Mouse (Mus musculus): ENCODE results near the gene Itk. TPM values are rescaled to one million over a fixed set of nuclear protein-coding genes. Genes with fewer than 3 reads are reported as not detected.

Itk gene
- polyA plus RNA-seq, 1 experiment from 2014 or later: not detected

DNA sequence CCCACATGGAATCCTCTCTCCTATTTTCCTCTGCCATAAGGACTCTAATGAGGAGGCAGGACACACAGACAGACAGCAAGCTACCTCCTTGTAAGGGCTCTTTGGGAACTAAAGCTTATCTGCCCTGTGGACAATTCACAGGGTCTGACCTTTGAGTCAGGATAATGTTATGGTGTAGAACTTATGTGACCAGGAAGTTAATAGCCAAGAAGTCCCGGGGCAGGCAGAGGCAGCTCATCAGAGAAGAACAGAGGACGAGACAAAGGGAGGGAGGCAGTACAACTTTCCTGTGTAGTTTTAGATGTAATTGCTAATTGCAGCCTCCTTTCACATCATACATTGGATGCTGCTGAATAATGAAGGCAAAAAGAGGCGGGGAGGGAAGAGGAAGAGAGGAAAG lies 1.3 kb upstream of the Itk start:
- Histone ChIP-seq H3K4me2 (no peak overlapping the region), H3K9ac (replicated peaks) (no peak overlapping the region), H3K27ac (replicated peaks) (no peak overlapping the region), H3K9me3 (replicated peaks) (no peaks in the 10 kb centered on the region), H3K36me3 (no peaks in the 10 kb centered on the region), H3K4me3 (replicated peaks) (no peak overlapping the region), H3K27me3 (replicated peaks) (no peaks in the 10 kb centered on the region), H3K4me1 (no peaks in the 10 kb centered on the region)
- no peak for ATAC-seq (ENCODE audit: low FRiP score)
- WGBS: 36% methylated on average over 3 of the region's 3 CpGs

DNA sequence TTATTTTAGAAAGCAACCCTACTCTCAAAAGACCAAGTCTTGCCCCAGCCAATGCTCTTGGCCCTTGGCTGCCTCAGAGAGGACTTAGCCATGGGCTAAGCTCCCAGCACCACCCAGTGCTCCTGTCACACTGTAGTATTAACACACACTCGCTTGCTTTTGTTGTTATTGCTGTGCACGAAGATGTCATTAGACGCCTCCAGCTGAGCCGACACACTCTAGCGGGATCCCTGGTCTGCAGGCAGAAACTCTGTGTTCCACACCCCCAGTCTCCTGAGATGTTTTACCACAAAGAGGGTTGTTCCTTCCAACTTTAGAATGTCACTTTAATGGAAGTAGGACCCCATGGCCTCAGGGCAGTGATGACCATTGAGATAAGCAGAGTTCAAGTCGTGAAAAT lies 877 bp downstream of the Itk start:
- WGBS: 71% methylated on average over 6 of the region's 6 CpGs
- Histone ChIP-seq H3K27ac (replicated peaks) (no peak overlapping the region), H3K9me3 (replicated peaks) (no peaks in the 10 kb centered on the region), H3K36me3 (no peaks in the 10 kb centered on the region), H3K27me3 (replicated peaks) (no peaks in the 10 kb centered on the region), H3K4me2 (no peak overlapping the region), H3K4me1 (no peaks in the 10 kb centered on the region), H3K9ac (replicated peaks) (no peak overlapping the region), H3K4me3 (replicated peaks) (no peak overlapping the region)
- ATAC-seq (ENCODE audit: low FRiP score): no peak

- Histone ChIP-seq H3K9me3 (replicated peaks) (no peaks in the 10 kb centered on the region), H3K9ac (replicated peaks) (no peak overlapping the region), H3K27ac (replicated peaks) (no peak overlapping the region), H3K4me2 (no peak overlapping the region), H3K27me3 (replicated peaks) (no peaks in the 10 kb centered on the region), H3K36me3 (no peaks in the 10 kb centered on the region), H3K4me3 (replicated peaks) (no peak overlapping the region), H3K4me1 (no peaks in the 10 kb centered on the region)
- ATAC-seq (ENCODE audit: low FRiP score): no peak
- 91% methylated on average over 8 of the region's 8 CpGs for WGBS
Observed at GRCm38 (mm10) chr11:46387061-46387460, 2.3 kb downstream of the Itk start.

DNA sequence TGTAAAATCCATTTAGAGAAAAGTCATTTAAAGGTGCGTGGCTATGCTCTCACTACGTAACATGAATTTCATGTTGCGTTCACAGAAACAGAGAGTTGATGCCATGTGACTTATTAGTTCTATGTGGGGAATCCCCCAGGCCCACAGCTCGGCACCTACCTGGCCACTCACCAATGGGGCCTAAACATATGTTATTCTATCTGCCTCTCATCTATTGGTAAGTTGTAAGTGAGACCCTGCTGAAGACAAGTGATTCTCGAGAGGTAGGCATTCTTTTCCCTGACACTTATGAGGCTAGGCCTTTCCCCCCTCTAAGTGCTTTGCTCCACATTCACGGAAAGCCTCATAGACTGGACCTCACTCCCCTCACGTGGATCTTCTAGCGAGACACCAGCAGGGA lies 2.8 kb downstream of the Itk start:
- ATAC-seq (ENCODE audit: low FRiP score): no peak
- Histone ChIP-seq H3K9me3 (replicated peaks) (no peaks in the 10 kb centered on the region), H3K4me1 (no peaks in the 10 kb centered on the region), H3K27ac (replicated peaks) (no peak overlapping the region), H3K4me2 (no peak overlapping the region), H3K9ac (replicated peaks) (no peak overlapping the region), H3K27me3 (replicated peaks) (no peaks in the 10 kb centered on the region), H3K4me3 (replicated peaks) (no peak overlapping the region), H3K36me3 (no peaks in the 10 kb centered on the region)
- 88% methylated on average over 8 of the region's 8 CpGs for WGBS

GRCm38 (mm10) chr11:46384925-46385324 lies 4.4 kb downstream of the Itk start:
- WGBS: 58% methylated on average over 2 of the region's 2 CpGs
- H3K27ac ChIP-seq (replicated peaks): no peak overlapping the region
- no peak overlapping the region for H3K4me2 ChIP-seq
- H3K9ac ChIP-seq (replicated peaks): no peak overlapping the region
- H3K4me3 ChIP-seq (replicated peaks): no peak overlapping the region
- no peaks in the 10 kb centered on the region for H3K36me3 ChIP-seq
- no peak for ATAC-seq (ENCODE audit: low FRiP score)
- H3K27me3 ChIP-seq (replicated peaks): no peaks in the 10 kb centered on the region
- no peaks in the 10 kb centered on the region for H3K4me1 ChIP-seq
- H3K9me3 ChIP-seq (replicated peaks): no peaks in the 10 kb centered on the region

DNA sequence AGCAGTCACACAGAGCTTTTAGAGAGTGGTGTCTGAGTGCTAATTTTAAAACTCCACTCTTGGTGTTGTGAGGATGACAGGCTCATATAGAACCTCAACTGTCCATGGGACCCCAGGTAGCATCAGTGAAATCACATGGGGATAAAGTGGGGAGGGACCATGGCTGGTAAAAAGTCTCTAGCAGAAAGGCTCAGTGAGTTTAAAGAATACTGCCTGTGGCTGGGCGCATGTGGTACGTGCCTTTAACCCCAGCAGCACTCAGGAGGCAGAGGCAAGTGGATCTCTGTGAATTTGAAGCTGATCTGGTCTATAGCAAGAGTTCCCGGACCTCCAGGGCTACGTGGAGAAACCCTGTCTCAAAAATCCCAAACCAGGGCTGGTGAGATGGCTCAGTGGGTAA lies 6.8 kb downstream of the Itk start:
- H3K9ac ChIP-seq (replicated peaks): no peak overlapping the region
- no peak overlapping the region for H3K4me3 ChIP-seq (replicated peaks)
- H3K4me1 ChIP-seq: no peaks in the 10 kb centered on the region
- no peaks in the 10 kb centered on the region for H3K27me3 ChIP-seq (replicated peaks)
- H3K27ac ChIP-seq (replicated peaks): no peak overlapping the region
- no peak for ATAC-seq (ENCODE audit: low FRiP score)
- no peaks in the 10 kb centered on the region for H3K36me3 ChIP-seq
- WGBS: 89% methylated on average over 4 of the region's 4 CpGs
- no peak overlapping the region for H3K4me2 ChIP-seq
- H3K9me3 ChIP-seq (replicated peaks): no peaks in the 10 kb centered on the region

DNA sequence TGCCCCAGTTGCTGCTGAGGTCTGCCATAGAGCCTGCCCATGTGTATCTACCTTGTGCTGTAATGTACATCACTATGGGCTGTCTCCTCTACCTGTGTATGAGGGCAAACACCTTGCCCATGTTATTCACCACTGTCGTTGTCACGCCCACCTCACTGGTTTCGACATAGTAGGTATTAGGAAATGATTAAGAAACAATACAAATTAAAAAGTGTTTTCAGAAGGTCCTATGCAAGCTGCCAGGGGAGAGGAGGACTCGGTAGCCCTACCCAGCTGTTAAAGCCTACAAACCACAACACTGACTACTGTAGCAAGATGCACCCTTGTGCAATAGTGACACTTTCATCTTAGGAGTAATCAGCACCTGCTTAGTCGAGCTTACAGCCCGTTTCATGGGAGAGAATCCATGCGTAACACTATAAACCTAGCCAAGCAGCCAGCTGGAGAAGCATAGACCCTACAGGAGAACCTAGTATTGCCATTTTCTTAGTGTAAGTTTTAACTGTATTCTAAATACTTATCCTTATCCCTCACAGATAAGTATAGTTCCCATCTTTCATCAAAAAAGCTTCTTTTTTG lies 9.1 kb downstream of the Itk start:
- Histone ChIP-seq H3K9me3 (replicated peaks) (no peaks in the 10 kb centered on the region), H3K36me3 (no peaks in the 10 kb centered on the region), H3K4me2 (no peak overlapping the region), H3K9ac (replicated peaks) (no peak overlapping the region), H3K27me3 (replicated peaks) (no peaks in the 10 kb centered on the region), H3K4me3 (replicated peaks) (no peak overlapping the region), H3K27ac (replicated peaks) (no peak overlapping the region), H3K4me1 (no peaks in the 10 kb centered on the region)
- no peak for ATAC-seq (ENCODE audit: low FRiP score)
- WGBS: 88% methylated on average over 7 of the region's 7 CpGs

DNA sequence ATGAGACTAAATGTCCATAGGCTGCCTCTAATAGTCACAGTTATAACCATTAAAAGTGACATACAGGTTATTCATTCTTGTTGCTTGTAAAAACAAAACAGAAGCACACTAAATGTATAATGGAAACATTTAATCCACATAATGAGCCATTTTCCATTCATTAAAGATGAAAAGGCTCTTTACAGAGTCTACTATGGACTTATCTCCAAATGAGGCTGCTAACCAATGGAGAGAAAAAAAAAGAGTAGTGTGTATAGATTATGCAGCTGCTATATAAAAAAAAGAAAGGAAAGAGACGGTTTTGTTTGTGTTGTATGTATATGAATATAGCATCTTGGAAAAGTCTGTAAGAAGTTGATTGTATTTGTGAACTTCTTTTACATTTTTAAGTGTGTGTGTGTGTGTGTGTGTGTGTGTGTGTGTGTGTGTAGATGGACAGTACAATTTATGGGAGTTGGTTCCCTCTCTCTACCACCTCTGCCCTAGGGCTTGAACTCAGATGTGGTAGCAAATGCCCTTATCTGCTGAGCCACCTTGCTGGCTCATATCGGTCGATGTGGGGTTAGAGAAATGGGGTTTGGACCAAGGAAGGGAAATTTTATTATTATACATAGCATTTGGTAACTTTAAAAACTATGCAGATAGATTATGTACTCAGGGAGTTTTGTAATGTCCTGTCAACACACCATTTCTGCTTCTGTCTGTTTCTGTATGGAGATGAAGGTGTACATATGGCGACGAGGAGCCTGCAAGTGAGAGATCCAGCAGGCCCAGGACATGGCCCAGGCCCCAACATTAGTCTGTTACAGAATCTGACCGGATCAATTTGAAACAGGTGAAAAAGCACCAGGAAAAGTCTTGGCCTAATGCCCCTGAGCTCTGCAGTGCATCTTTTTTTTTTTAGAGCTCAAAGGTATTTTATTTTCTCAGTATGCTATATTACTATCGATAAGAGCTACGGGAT lies 11.2 kb downstream of the Itk start:
- no peaks in the 10 kb centered on the region for H3K4me1 ChIP-seq
- no peak overlapping the region for H3K4me2 ChIP-seq
- H3K4me3 ChIP-seq (replicated peaks): no peak overlapping the region
- no peak for ATAC-seq (ENCODE audit: low FRiP score)
- H3K9me3 ChIP-seq (replicated peaks): no peaks in the 10 kb centered on the region
- WGBS: 91% methylated on average over 8 of the region's 8 CpGs
- no peak overlapping the region for H3K27ac ChIP-seq (replicated peaks)
- H3K36me3 ChIP-seq: no peaks in the 10 kb centered on the region
- no peaks in the 10 kb centered on the region for H3K27me3 ChIP-seq (replicated peaks)
- H3K9ac ChIP-seq (replicated peaks): no peak overlapping the region

GRCm38 (mm10) chr11:46377316-46377715 lies 12.0 kb downstream of the Itk start:
- no peak overlapping the region for H3K4me3 ChIP-seq (replicated peaks)
- H3K36me3 ChIP-seq: no peaks in the 10 kb centered on the region
- H3K9ac ChIP-seq (replicated peaks): no peak overlapping the region
- no peaks in the 10 kb centered on the region for H3K27me3 ChIP-seq (replicated peaks)
- H3K4me2 ChIP-seq: no peak overlapping the region
- no peaks in the 10 kb centered on the region for H3K4me1 ChIP-seq
- H3K27ac ChIP-seq (replicated peaks): no peak overlapping the region
- no peak for ATAC-seq (ENCODE audit: low FRiP score)
- 90% methylated on average over 1 of the region's 1 CpGs for WGBS
- H3K9me3 ChIP-seq (replicated peaks): no peaks in the 10 kb centered on the region

DNA sequence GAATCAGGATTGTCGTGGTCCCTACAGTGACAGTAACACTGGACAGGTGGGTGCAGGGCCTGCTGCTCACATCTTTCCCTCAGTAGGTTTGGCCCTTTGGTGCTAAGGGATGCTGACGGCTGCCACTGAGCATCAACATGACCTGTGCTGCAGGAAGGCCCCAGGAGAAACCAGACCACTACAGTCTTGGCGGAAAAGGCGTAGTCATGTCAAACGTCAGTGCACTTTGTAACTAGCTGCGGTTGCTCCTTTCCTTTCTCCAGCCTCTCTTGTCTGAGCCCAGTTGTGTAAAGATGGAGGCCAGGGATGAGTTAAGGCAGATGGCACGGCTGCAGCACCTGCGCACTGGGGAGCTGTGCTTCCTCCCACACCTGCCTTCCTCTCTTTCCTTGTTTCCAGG lies 14.3 kb downstream of the Itk start:
- ATAC-seq (ENCODE audit: low FRiP score): no peak
- no peak overlapping the region for H3K4me2 ChIP-seq
- no peaks in the 10 kb centered on the region for H3K9me3 ChIP-seq (replicated peaks)
- no peaks in the 10 kb centered on the region for H3K36me3 ChIP-seq
- no peaks in the 10 kb centered on the region for H3K4me1 ChIP-seq
- 86% methylated on average over 8 of the region's 8 CpGs for WGBS
- no peak overlapping the region for H3K27ac ChIP-seq (replicated peaks)
- no peak overlapping the region for H3K4me3 ChIP-seq (replicated peaks)
- H3K27me3 ChIP-seq (replicated peaks): no peaks in the 10 kb centered on the region
- no peak overlapping the region for H3K9ac ChIP-seq (replicated peaks)

DNA sequence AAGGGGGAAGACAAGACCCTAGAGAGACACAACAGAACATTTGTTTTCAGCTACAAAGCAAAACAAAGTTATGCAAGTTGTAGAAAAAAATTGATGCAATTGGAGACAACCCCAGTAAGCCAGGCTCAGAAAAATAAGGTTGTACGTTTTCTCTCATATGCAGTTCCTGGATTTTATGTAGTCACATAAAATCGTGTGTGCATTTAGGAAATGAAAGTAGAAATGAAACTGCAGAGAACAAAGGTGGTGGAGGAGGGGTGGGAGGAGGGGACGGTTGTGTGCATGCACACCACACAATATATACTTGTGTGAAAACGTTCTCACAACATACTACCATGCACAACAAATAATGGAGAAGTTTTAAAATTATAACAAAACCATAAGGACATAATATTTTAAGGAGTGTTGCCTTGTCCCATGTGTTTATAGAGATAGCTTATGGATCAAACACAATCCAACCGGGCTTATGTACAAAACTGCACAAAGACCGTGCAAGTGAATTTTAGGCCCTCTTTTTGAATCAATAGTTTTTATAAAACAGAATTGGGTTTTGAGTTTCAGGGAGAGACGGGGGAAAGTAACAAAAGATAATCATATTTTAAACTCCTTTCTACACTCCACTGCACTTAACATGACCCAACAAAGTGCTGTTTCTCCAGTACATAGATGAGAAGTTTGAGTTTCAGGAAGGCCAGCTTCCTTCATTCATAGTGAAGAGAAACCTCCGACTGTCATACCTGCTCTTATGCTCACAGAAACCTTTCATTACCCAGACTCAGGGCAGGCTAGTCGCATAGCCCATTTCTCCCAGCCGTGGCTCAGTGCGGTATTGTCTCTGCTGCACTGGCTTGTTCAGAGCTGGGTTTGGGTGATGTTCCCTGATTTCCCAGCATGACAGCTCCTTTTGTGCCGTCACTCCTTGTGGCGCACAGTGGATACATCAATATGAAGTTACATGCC lies 16.0 kb downstream of the Itk start:
- Histone ChIP-seq H3K4me1 (no peaks in the 10 kb centered on the region), H3K4me2 (no peak overlapping the region), H3K27ac (replicated peaks) (no peak overlapping the region), H3K36me3 (no peaks in the 10 kb centered on the region), H3K27me3 (replicated peaks) (no peaks in the 10 kb centered on the region), H3K9me3 (replicated peaks) (no peaks in the 10 kb centered on the region), H3K4me3 (replicated peaks) (no peak overlapping the region), H3K9ac (replicated peaks) (no peak overlapping the region)
- ATAC-seq (ENCODE audit: low FRiP score): no peak
- WGBS: 84% methylated on average over 13 of the region's 13 CpGs

All from neural tube, embryonic 15.5 days (tissue).